Mouse (Mus musculus) adrenal gland, postnatal 25 days (tissue): Measurements from ENCODE around the gene Selenot. TPM values are rescaled to one million over a fixed set of nuclear protein-coding genes. Genes with fewer than 3 reads are reported as not detected.
A peak's percentile ranks its signal among the peaks of the same experiment; 100 is the strongest.

Source experiments
- DNase-seq: peaks from one replicate; pipeline ENCODE4 v3.0.0; 2021; ENCODE audit warnings: mixed read lengths
- total RNA-seq: library from RNA; stranded (reverse); gene quantifications from 2 replicates; pipeline ENCODE4 v1.2.3, GENCODE M21; 2021

Selenot gene
- total RNA-seq, 1 experiment from 2014 or later = 136 TPM

- DNase-seq = peak; percentile 50
Observed at GRCm38 (mm10) chr3:58636406-58637295, 60.2 kb downstream of the Selenot start, which contains the start of gene Erich6. Erich6 (minus strand) TSS chr3:58637207.

Other genes starting within 250 kb of the Selenot start
- gene Tsc22d2, start 161.9 kb upstream of the Selenot start, total RNA-seq = 34.8 and 37.4 TPM in 2 replicates
- gene Eif2a, start 50.8 kb upstream of the Selenot start, total RNA-seq = 55.7 and 56.2 TPM in 2 replicates
- gene Serp1, start 50.7 kb upstream of the Selenot start, total RNA-seq = 83.3 and 90.6 TPM in 2 replicates
- not detected in 2 replicates for gene Erich6, start 60.6 kb downstream of the Selenot start, total RNA-seq
- 20.2 and 20.5 TPM in 2 replicates for gene Siah2, start 115.8 kb downstream of the Selenot start, total RNA-seq
- gene Mindy4b-ps, start 245.7 kb downstream of the Selenot start, total RNA-seq = not detected in 2 replicates